Mouse (Mus musculus): ENCODE measurements around the gene Pcsk4.

Gene Pcsk4

DNA sequence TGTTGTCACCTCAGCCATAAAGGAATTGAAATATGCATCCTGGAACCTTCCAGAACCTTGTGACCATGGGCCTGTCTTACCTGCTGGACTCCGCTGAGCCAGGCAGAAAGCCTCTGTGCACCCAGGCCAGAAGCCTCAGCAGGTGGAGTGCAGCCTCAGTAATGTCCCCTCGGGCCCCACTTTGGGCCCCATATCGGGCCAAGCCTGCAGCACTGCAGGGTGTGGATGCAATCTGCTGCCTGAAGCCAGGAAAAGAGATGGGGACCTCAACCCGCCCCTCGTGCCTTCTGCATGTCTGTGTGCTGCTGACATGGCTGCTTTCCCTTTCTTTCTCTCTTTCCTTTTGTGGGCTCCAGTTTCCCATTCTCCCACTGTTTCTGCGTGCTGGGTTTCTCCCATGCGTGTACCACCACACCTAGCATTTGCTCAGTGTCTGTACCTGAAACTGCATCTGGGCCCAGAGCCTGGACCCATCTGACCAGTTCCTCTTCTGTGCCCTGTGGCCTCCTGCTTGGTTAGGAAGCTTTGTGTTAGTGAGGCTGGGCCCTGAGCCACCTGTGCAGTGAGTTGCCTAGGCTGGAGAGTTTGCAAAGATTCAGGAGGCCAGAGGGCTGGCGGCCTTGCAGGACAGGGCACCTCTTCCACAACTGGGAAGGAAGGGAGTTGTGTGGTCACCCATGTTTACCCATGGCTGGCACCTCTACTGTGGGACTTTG, 57.3 kb downstream of the Pcsk4 start:
- no peak for DNase-seq (ENCODE audit: low read depth, low spot score)
